Mouse (Mus musculus): Measurements from ENCODE around the gene Mbd4.
A peak's percentile ranks its signal among the peaks of the same experiment; 100 is the strongest.
"Not testable (repeated sequence)": the region's sequence is repeated elsewhere in the genome, so short reads cannot be mapped to it uniquely, and the experiment has no call there.

Gene Mbd4

GRCm38 (mm10) chr6:115853091-115853813 is at the start of gene Mbd4, which contains the start of gene Ift122:
TSS of gene Mbd4 (minus strand) at chr6:115853371.
TSS of gene Ift122 (plus strand) at chr6:115853470.
- peak; percentile 100 for DNase-seq (ENCODE audit: low read depth)

- DNase-seq (ENCODE audit: low read depth): no peak
These were observed 49.4 kb upstream of the Mbd4 start for GRCm38 (mm10) chr6:115902545-115902944.

- DNase-seq (ENCODE audit: low read depth): no peak
These were observed 48.3 kb upstream of the Mbd4 start for GRCm38 (mm10) chr6:115901489-115901931.

GRCm38 (mm10) chr6:115901062-115901461 is 47.9 kb upstream of the Mbd4 start:
- peak; percentile 22 for DNase-seq (ENCODE audit: low read depth)

- DNase-seq (ENCODE audit: low read depth): no peak
These were observed 44.9 kb upstream of the Mbd4 start for GRCm38 (mm10) chr6:115897926-115898520.

- no peak for DNase-seq (ENCODE audit: low read depth)
These were observed 43.9 kb upstream of the Mbd4 start for GRCm38 (mm10) chr6:115897117-115897516.

GRCm38 (mm10) chr6:115896346-115896745 is 43.2 kb upstream of the Mbd4 start:
- DNase-seq (ENCODE audit: low read depth): no peak

- no peak for DNase-seq (ENCODE audit: low read depth)
These were observed 39.2 kb upstream of the Mbd4 start for GRCm38 (mm10) chr6:115892363-115892762.

- DNase-seq (ENCODE audit: low read depth): no peak
These were observed 38.4 kb upstream of the Mbd4 start for GRCm38 (mm10) chr6:115891497-115892061.

- no peak for DNase-seq (ENCODE audit: low read depth)
These were observed 37.9 kb upstream of the Mbd4 start for GRCm38 (mm10) chr6:115891061-115891460.

- DNase-seq (ENCODE audit: low read depth): no peak
These were observed 37.4 kb upstream of the Mbd4 start for GRCm38 (mm10) chr6:115890601-115891000.

- peak; percentile 30 for DNase-seq (ENCODE audit: low read depth)
These were observed 35.1 kb upstream of the Mbd4 start for GRCm38 (mm10) chr6:115888296-115888695.

- DNase-seq (ENCODE audit: low read depth): no peak
These were observed 33.7 kb upstream of the Mbd4 start for GRCm38 (mm10) chr6:115886894-115887293.

- no peak for DNase-seq (ENCODE audit: low read depth)
These were observed 30.8 kb upstream of the Mbd4 start for GRCm38 (mm10) chr6:115884018-115884417.

- no peak for DNase-seq (ENCODE audit: low read depth)
These were observed 27.6 kb upstream of the Mbd4 start for GRCm38 (mm10) chr6:115880751-115881150.

GRCm38 (mm10) chr6:115879736-115880135 is 26.6 kb upstream of the Mbd4 start:
- no peak for DNase-seq (ENCODE audit: low read depth)

GRCm38 (mm10) chr6:115878694-115879093 is 25.5 kb upstream of the Mbd4 start:
- DNase-seq (ENCODE audit: low read depth): no peak

- no peak for DNase-seq (ENCODE audit: low read depth)
These were observed 24.1 kb upstream of the Mbd4 start for GRCm38 (mm10) chr6:115877239-115877638.

GRCm38 (mm10) chr6:115871318-115871717 is 18.1 kb upstream of the Mbd4 start:
- not testable (repeated sequence) for DNase-seq (ENCODE audit: low read depth)

- not testable (repeated sequence) for DNase-seq (ENCODE audit: low read depth)
These were observed 14.0 kb upstream of the Mbd4 start for GRCm38 (mm10) chr6:115867157-115867556.

- no peak for DNase-seq (ENCODE audit: low read depth)
These were observed 12.1 kb upstream of the Mbd4 start for GRCm38 (mm10) chr6:115865246-115865645.

- DNase-seq (ENCODE audit: low read depth): no peak
These were observed 10.2 kb upstream of the Mbd4 start for GRCm38 (mm10) chr6:115863340-115863841.

- no peak for DNase-seq (ENCODE audit: low read depth)
These were observed 6.9 kb upstream of the Mbd4 start for GRCm38 (mm10) chr6:115860027-115860556.

Measured in naive thymus-derived CD4-positive, alpha-beta T cell, adult 2 months (primary cell).